Mouse (Mus musculus) heart, postnatal 25 days (tissue): Measurements from ENCODE around the gene Cpa5. TPM values are rescaled to one million over a fixed set of nuclear protein-coding genes. Genes with fewer than 3 reads are reported as not detected.

ENCODE experiments used
- DNase-seq: peaks from one replicate; pipeline ENCODE4 v3.0.0; 2022; ENCODE audit warnings: low spot score
- intact Hi-C: fragments of 180-260 bp; cut with DNase I; formaldehyde crosslinking; loops from one replicate; pipeline ENCODE4 v1.15.1; 2025
- total RNA-seq, 2 experiments: library from RNA; stranded (reverse); gene quantifications; 2 replicates each; pipeline ENCODE4 v1.2.3; 2021

Cpa5 gene
- total RNA-seq, 2 experiments from 2014 or later, result not detected

GRCm38 (mm10) chr6:30636186-30636842 is 25.5 kb downstream of the Cpa5 start:
- intact Hi-C loops, result no loop called here
- DNase-seq, result no peak

- intact Hi-C loops, result no loop called here
- DNase-seq, result no peak
Measured at GRCm38 (mm10) chr6:30638674-30639268, 28.0 kb downstream of the Cpa5 start, which contains the start of gene Cpa1. Gene Cpa1, plus strand, starts transcription at chr6:30639218.

GRCm38 (mm10) chr6:30643694-30644460 is 33.1 kb downstream of the Cpa5 start:
- intact Hi-C loops, result no loop called here
- DNase-seq, result no peak

- no peak for DNase-seq
- intact Hi-C loops, result no loop called here
Measured at GRCm38 (mm10) chr6:30644462-30644861, 33.7 kb downstream of the Cpa5 start.

GRCm38 (mm10) chr6:30645379-30645778 is 34.6 kb downstream of the Cpa5 start:
- no peak for DNase-seq
- intact Hi-C loops, result no loop called here

- intact Hi-C loops, result no loop called here
- no peak for DNase-seq
Measured at GRCm38 (mm10) chr6:30649651-30650296, 39.0 kb downstream of the Cpa5 start.

GRCm38 (mm10) chr6:30652425-30653188 is 41.8 kb downstream of the Cpa5 start:
- intact Hi-C loops, result no loop called here
- no peak for DNase-seq

GRCm38 (mm10) chr6:30653518-30653917 is 42.7 kb downstream of the Cpa5 start:
- no peak for DNase-seq
- intact Hi-C loops, result no loop called here

GRCm38 (mm10) chr6:30654402-30654859 is 43.6 kb downstream of the Cpa5 start:
- intact Hi-C loops, result no loop called here
- DNase-seq, result no peak

GRCm38 (mm10) chr6:30654932-30655331 is 44.1 kb downstream of the Cpa5 start:
- intact Hi-C loops, result no loop called here
- no peak for DNase-seq

GRCm38 (mm10) chr6:30657279-30657678 is 46.5 kb downstream of the Cpa5 start:
- DNase-seq, result no peak
- intact Hi-C loops, result no loop called here

GRCm38 (mm10) chr6:30658619-30659018 is 47.8 kb downstream of the Cpa5 start:
- intact Hi-C loops, result no loop called here
- no peak for DNase-seq

- intact Hi-C loops, result no loop called here
Measured at GRCm38 (mm10) chr6:30664776-30665175, 54.0 kb downstream of the Cpa5 start.

GRCm38 (mm10) chr6:30665296-30665695 is 54.5 kb downstream of the Cpa5 start:
- intact Hi-C loops, result no loop called here
- no peak for DNase-seq

More at GRCm38 (mm10) chr6:30664776-30665175, 54.0 kb downstream of the Cpa5 start:
- no peak for DNase-seq

- intact Hi-C loops, result no loop called here
- DNase-seq, result no peak
Measured at GRCm38 (mm10) chr6:30666043-30666442, 55.2 kb downstream of the Cpa5 start.

- intact Hi-C loops, result no loop called here
- DNase-seq, result no peak
Measured at GRCm38 (mm10) chr6:30667585-30667984, 56.8 kb downstream of the Cpa5 start.

- intact Hi-C loops, result no loop called here
- DNase-seq, result no peak
Measured at GRCm38 (mm10) chr6:30671696-30672095, 60.9 kb downstream of the Cpa5 start.

GRCm38 (mm10) chr6:30673764-30674561 is 63.2 kb downstream of the Cpa5 start:
- no peak for DNase-seq
- intact Hi-C loops, result no loop called here

GRCm38 (mm10) chr6:30674714-30675280 is 64.0 kb downstream of the Cpa5 start:
- DNase-seq, result no peak
- intact Hi-C loops, result no loop called here
